Mouse (Mus musculus) lung, postnatal 0 days (tissue): Measurements from ENCODE around the gene Scn9a.

Source experiments
- CTCF ChIP-seq: IDR thresholded peaks from 2 replicates; pipeline ENCODE4 v1.5.1; 2016; ENCODE audit warnings: antibody characterized with exemption, mild to moderate bottlenecking
- EP300 ChIP-seq: IDR thresholded peaks from 2 replicates; pipeline ENCODE4 v1.6.1; 2016; ENCODE audit warnings: antibody characterized with exemption, mild to moderate bottlenecking, control low read depth

DNA sequence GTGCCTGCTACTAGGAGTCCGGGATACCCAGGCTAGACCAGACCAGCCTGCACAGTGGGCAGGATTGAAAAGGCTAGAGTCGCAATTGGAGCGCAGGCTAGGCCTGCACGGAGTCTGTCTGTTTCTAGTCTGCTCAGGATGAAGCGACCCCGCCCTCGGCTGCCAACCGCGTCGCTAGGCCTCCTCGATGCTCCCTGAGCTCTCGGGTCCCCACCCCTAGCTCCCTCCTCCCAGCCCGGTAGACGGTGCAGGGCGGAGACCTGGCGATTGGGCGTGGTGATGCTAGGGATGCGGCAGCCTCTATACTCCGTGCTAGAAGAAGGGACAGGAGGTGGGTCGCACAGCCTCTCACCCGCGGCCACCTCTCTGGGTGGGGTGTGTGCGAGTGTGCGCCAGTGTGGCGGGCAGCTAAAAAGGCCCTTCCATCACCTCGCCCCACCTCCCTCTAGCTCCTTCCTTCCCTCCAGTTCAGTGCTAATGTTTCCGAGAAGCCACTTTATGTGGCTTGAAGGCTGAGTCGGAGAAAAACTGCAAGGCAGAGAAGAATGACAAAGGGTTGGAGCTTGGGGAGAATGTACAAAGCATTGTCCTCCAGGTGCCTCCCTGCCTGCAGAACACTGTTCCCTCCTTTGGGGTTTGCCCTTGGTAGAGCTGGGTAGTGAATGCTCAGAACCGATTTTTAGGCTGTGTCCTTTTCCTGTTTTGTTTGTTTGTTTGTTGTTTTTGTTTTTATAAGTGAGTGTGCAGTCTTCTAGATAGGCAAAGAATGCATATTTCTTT lies at the start of gene Scn9a:
- TF ChIP-seq EP300 (no peak), CTCF (no peak)
